Mouse (Mus musculus) forebrain, embryonic 11.5 days (tissue): ENCODE measurements around the gene Gm14137. TPM values are rescaled to one million over a fixed set of nuclear protein-coding genes. Genes with fewer than 3 reads are reported as not detected.

Experiments used
- ATAC-seq: fragments of 200-750 bp; cut with Nextera tagmentation; replicated peaks from 2 replicates; pipeline ENCODE4 v1.8.0; 2017; ENCODE audit warnings: moderate TSS enrichment; ENCODE audit not compliant: low FRiP score
- DNase-seq: peaks from one replicate; pipeline ENCODE4 v3.0.0-alpha.2; 2017; ENCODE audit warnings: low spot score
- H3K27ac ChIP-seq: fragments of 300-500 bp; sonication (generic); 2 replicates; pipeline ENCODE4 v1.5.1; 2014; ENCODE audit warnings: low read depth, low read length
- H3K27me3 ChIP-seq: fragments of 300-500 bp; sonication (generic); 2 replicates; pipeline ENCODE4 v1.6.1; 2014; ENCODE audit warnings: mild to moderate bottlenecking, low read length, mixed read lengths; ENCODE audit not compliant: control insufficient read depth, insufficient read depth
- H3K36me3 ChIP-seq: fragments of 300-500 bp; sonication (generic); 2 replicates; pipeline ENCODE4 v1.6.1; 2014; ENCODE audit warnings: mild to moderate bottlenecking, low read length, moderate library complexity, mixed read lengths; ENCODE audit not compliant: control insufficient read depth, insufficient read depth
- H3K4me1 ChIP-seq: fragments of 300-500 bp; sonication (generic); replicated peaks from 2 replicates; pipeline ENCODE4 v1.6.1; 2014; ENCODE audit warnings: low read length, mixed read lengths; ENCODE audit not compliant: control insufficient read depth, insufficient read depth
- H3K4me2 ChIP-seq: fragments of 300-500 bp; sonication (generic); 2 replicates; pipeline ENCODE4 v1.6.1; 2014; ENCODE audit warnings: low read depth, mild to moderate bottlenecking, low read length, moderate library complexity, mixed read lengths; ENCODE audit not compliant: severe bottlenecking
- H3K4me3 ChIP-seq: fragments of 300-500 bp; sonication (generic); 2 replicates; pipeline ENCODE4 v1.5.1; 2014; ENCODE audit warnings: low read depth, low read length
- H3K9ac ChIP-seq: fragments of 300-500 bp; sonication (generic); 2 replicates; pipeline ENCODE4 v1.6.1; 2014; ENCODE audit warnings: low read length
- H3K9me3 ChIP-seq: fragments of 300-500 bp; sonication (generic); 2 replicates; pipeline ENCODE4 v1.6.1; 2016; ENCODE audit warnings: low read length, mixed read lengths; ENCODE audit not compliant: control insufficient read depth
- WGBS: fragments of 180-500 bp; shearing (Covaris S2); extraction: QIAGEN DNeasy Blood & Tissue Kit; methylation state at CpG from one replicate; pipeline ENCODE4 v1.1.7; 2014; 5-methylcytosine and 5-hydroxymethylcytosine counted together
- polyA plus RNA-seq: library from polyadenylated mRNA; unstranded; fragments of >200 nt; fragmentation: Nextera tagmentation; extraction: Ambion mirVana; gene quantifications from 2 replicates; pipeline ENCODE4 v1.2.1, GENCODE M21; 2014

Gm14137 gene
- polyA plus RNA-seq, 1 experiment from 2014 or later: 0.29 TPM

GRCm38 (mm10) chr2:119176761-119177160 lies 2.5 kb downstream of the Gm14137 start:
- no peak overlapping the region for H3K4me2 ChIP-seq
- ATAC-seq (no peak), DNase-seq (no peak)
- H3K27me3 ChIP-seq: no peaks in the 10 kb centered on the region
- no peak overlapping the region for H3K9ac ChIP-seq
- no peak overlapping the region for H3K27ac ChIP-seq
- 66% methylated on average over 3 of the region's 3 CpGs for WGBS
- H3K9me3 ChIP-seq: no peaks in the 10 kb centered on the region
- H3K36me3 ChIP-seq: no peaks in the 10 kb centered on the region
- peaks cover 6% of the 10 kb centered on the region; the same call in 1 of the 2 replicates for H3K4me1 ChIP-seq
- no peak overlapping the region for H3K4me3 ChIP-seq

GRCm38 (mm10) chr2:119177384-119177939 lies 3.2 kb downstream of the Gm14137 start:
- Histone ChIP-seq H3K4me3 (no peak overlapping the region), H3K9me3 (no peaks in the 10 kb centered on the region), H3K9ac (no peak overlapping the region), H3K27me3 (no peaks in the 10 kb centered on the region), H3K27ac (no peak overlapping the region), H3K4me2 (no peak overlapping the region), H3K4me1 (peaks cover 6% of the 10 kb centered on the region; the same call in 1 of the 2 replicates), H3K36me3 (no peaks in the 10 kb centered on the region)
- ATAC-seq: no peak
- no peak for DNase-seq
- 85% methylated on average over 5 of the region's 5 CpGs for WGBS

GRCm38 (mm10) chr2:119182914-119183313 lies 8.6 kb downstream of the Gm14137 start:
- no peak for ATAC-seq
- DNase-seq: no peak
- Histone ChIP-seq H3K4me3 (no peak overlapping the region), H3K27ac (no peak overlapping the region), H3K9me3 (no peaks in the 10 kb centered on the region), H3K4me1 (no peaks in the 10 kb centered on the region), H3K4me2 (no peak overlapping the region), H3K36me3 (no peaks in the 10 kb centered on the region; the same call in 1 of the 2 replicates), H3K27me3 (no peaks in the 10 kb centered on the region), H3K9ac (no peak overlapping the region)
- WGBS: 77% methylated on average over 7 of the region's 7 CpGs

- WGBS: 5% methylated on average over 15 of the region's 15 CpGs
- Histone ChIP-seq H3K4me2 (peak overlapping the region; percentile 54), H3K4me1 (no peaks in the 10 kb centered on the region), H3K27me3 (no peaks in the 10 kb centered on the region), H3K4me3 (peak overlapping the region; percentile 24), H3K9me3 (no peaks in the 10 kb centered on the region), H3K9ac (peak overlapping the region; percentile 16; the same call in 1 of the 2 replicates), H3K36me3 (no peaks in the 10 kb centered on the region; the same call in 1 of the 2 replicates), H3K27ac (no peak overlapping the region)
- peak; percentile 73 for ATAC-seq
- DNase-seq: peak; percentile 92
Measured at GRCm38 (mm10) chr2:119189029-119189710, 14.9 kb downstream of the Gm14137 start.

- ATAC-seq (no peak), DNase-seq (no peak)
- Histone ChIP-seq H3K27ac (no peak overlapping the region), H3K4me1 (no peaks in the 10 kb centered on the region), H3K4me2 (no peak overlapping the region), H3K36me3 (no peaks in the 10 kb centered on the region), H3K9ac (no peak overlapping the region), H3K27me3 (no peaks in the 10 kb centered on the region), H3K4me3 (no peak overlapping the region), H3K9me3 (no peaks in the 10 kb centered on the region)
- 94% methylated on average over 5 of the region's 5 CpGs for WGBS
Measured at GRCm38 (mm10) chr2:119190969-119191368, 16.7 kb downstream of the Gm14137 start.

GRCm38 (mm10) chr2:119194140-119194539 lies 19.8 kb downstream of the Gm14137 start:
- H3K27ac ChIP-seq: no peak overlapping the region
- DNase-seq: no peak
- H3K36me3 ChIP-seq: no peaks in the 10 kb centered on the region
- H3K27me3 ChIP-seq: no peaks in the 10 kb centered on the region
- no peaks in the 10 kb centered on the region for H3K4me1 ChIP-seq
- H3K9ac ChIP-seq: no peak overlapping the region
- H3K4me2 ChIP-seq: no peak overlapping the region
- H3K4me3 ChIP-seq: no peak overlapping the region
- no peak for ATAC-seq
- no peaks in the 10 kb centered on the region for H3K9me3 ChIP-seq
- 93% methylated on average over 5 of the region's 5 CpGs for WGBS

- 22% methylated on average over 4 of the region's 4 CpGs for WGBS
- H3K27ac ChIP-seq: no peak overlapping the region
- H3K36me3 ChIP-seq: no peaks in the 10 kb centered on the region
- no peak overlapping the region for H3K9ac ChIP-seq
- no peaks in the 10 kb centered on the region for H3K4me1 ChIP-seq
- ATAC-seq: no peak
- H3K4me3 ChIP-seq: no peak overlapping the region
- no peaks in the 10 kb centered on the region for H3K27me3 ChIP-seq
- H3K9me3 ChIP-seq: no peaks in the 10 kb centered on the region
- H3K4me2 ChIP-seq: no peak overlapping the region
- DNase-seq: no peak
Measured at GRCm38 (mm10) chr2:119196316-119197108, 22.2 kb downstream of the Gm14137 start.

GRCm38 (mm10) chr2:119197493-119197892 lies 23.2 kb downstream of the Gm14137 start:
- ATAC-seq (no peak), DNase-seq (no peak)
- Histone ChIP-seq H3K27ac (no peak overlapping the region), H3K9ac (no peak overlapping the region), H3K4me3 (no peak overlapping the region), H3K27me3 (no peaks in the 10 kb centered on the region), H3K9me3 (no peaks in the 10 kb centered on the region), H3K4me1 (no peaks in the 10 kb centered on the region), H3K4me2 (no peak overlapping the region), H3K36me3 (no peaks in the 10 kb centered on the region)
- WGBS: 71% methylated on average over 1 of the region's 1 CpGs
